ENCODE assay signal across 12 mouse cellular contexts in genomic region chr11:75558101-75558500, GRCm38 (mm10). TPM values are rescaled to one million over a fixed set of nuclear protein-coding genes. Genes with fewer than 3 reads are reported as not detected.
DNase-seq lines count a peak whose midpoint lies in the region; ATAC-seq and TF ChIP-seq lines count a peak whose summit lies in the region.
"Had no signal": no experiment of that assay in that cellular context is flagged by ENCODE, and none has a peak within 500 bp of the region (broad histone marks: within the 10 kb centered on the region; RNA-seq: fewer than 3 reads in every experiment).

No protein-coding gene starts in this region.

- peak; percentile 54 for TF ChIP-seq CTCF in forebrain, postnatal 0 days (IDR thresholded peaks at IDR 0.05; ENCODE audit: low read depth)
- peak; percentile 56 for TF ChIP-seq CTCF in lung, postnatal 0 days (IDR thresholded peaks at IDR 0.05)

- intact Hi-C loops in heart, postnatal 36 days (cut with DNase I), result no loop called here

- peaks cover 22% of the 10 kb centered on the region for H3K36me3 ChIP-seq in forebrain, postnatal 0 days (ENCODE audit: insufficient read depth)
- H3K36me3 ChIP-seq in forebrain, embryonic 11.5 days (ENCODE audit: control insufficient read depth, insufficient read depth, low read length), result no peaks in the 10 kb centered on the region
- no peaks in the 10 kb centered on the region for H3K36me3 ChIP-seq in lung, postnatal 0 days (ENCODE audit: insufficient read depth, low read length)

- H3K27me3 ChIP-seq in forebrain, postnatal 0 days (ENCODE audit: insufficient read depth, low read length), result no peaks in the 10 kb centered on the region
- H3K27me3 ChIP-seq in forebrain, embryonic 11.5 days (ENCODE audit: control insufficient read depth, insufficient read depth, low read length), result no peaks in the 10 kb centered on the region
- H3K27me3 ChIP-seq in lung, postnatal 0 days (replicated peaks; ENCODE audit: insufficient read depth, low read length), result no peaks in the 10 kb centered on the region

- H3K27ac ChIP-seq in forebrain, postnatal 0 days (ENCODE audit: low read depth, low read length), result no peak overlapping the region
- H3K27ac ChIP-seq in forebrain, embryonic 11.5 days (ENCODE audit: low read depth, low read length), result no peak overlapping the region
- H3K27ac ChIP-seq in lung, postnatal 0 days (ENCODE audit: low read length), result no peak overlapping the region

- H3K4me1 ChIP-seq in forebrain, postnatal 0 days (ENCODE audit: insufficient read depth), result no peaks in the 10 kb centered on the region
- H3K4me1 ChIP-seq in forebrain, embryonic 11.5 days (replicated peaks; ENCODE audit: control insufficient read depth, insufficient read depth, low read length), result no peaks in the 10 kb centered on the region
- no peaks in the 10 kb centered on the region for H3K4me1 ChIP-seq in lung, postnatal 0 days (ENCODE audit: insufficient read depth, low read depth, low read length)

- H3K9me3 ChIP-seq in forebrain, postnatal 0 days (ENCODE audit: low read length), result no peaks in the 10 kb centered on the region
- H3K9me3 ChIP-seq in forebrain, embryonic 11.5 days (ENCODE audit: control insufficient read depth, low read length), result no peaks in the 10 kb centered on the region
- no peaks in the 10 kb centered on the region for H3K9me3 ChIP-seq in lung, postnatal 0 days (ENCODE audit: low read length)
- H3K9me3 ChIP-seq: heart, embryonic 10.5 days had no signal

- TF ChIP-seq EP300 in lung, postnatal 0 days (IDR thresholded peaks at IDR 0.05), result no peak

- no peak overlapping the region for H3K9ac ChIP-seq in forebrain, postnatal 0 days
- no peak overlapping the region for H3K9ac ChIP-seq in forebrain, embryonic 11.5 days (ENCODE audit: low read length)
- no peak overlapping the region for H3K9ac ChIP-seq in lung, postnatal 0 days (replicated peaks; ENCODE audit: low read depth)

- DNase-seq in forebrain, postnatal 0 days, result no peak
- no peak for DNase-seq in forebrain, embryonic 11.5 days (ENCODE audit: low spot score)
- no peak for DNase-seq in lung, postnatal 0 days (ENCODE audit: low spot score)
- DNase-seq in lung, postnatal 25 days (ENCODE audit: low spot score), result no peak
- peak; percentile 87 for DNase-seq in R1 (ENCODE audit: low read depth, low spot score)
- DNase-seq in thymus, postnatal 0 days (ENCODE audit: low spot score), result peak; percentile 70
- no peak for DNase-seq in spleen, postnatal 36 days (ENCODE audit: low spot score in 2 of 2)
- no peak for DNase-seq in heart, postnatal 36 days
- DNase-seq: lung, adult 18-20 months; midbrain, embryonic 14.5 days had no signal

- H3K4me2 ChIP-seq in forebrain, postnatal 0 days (ENCODE audit: low read depth), result no peak overlapping the region
- H3K4me2 ChIP-seq in forebrain, embryonic 11.5 days (ENCODE audit: low read depth, low read length, severe bottlenecking), result no peak overlapping the region
- H3K4me2 ChIP-seq in lung, postnatal 0 days (replicated peaks; ENCODE audit: low read depth, low read length), result no peak overlapping the region

- ATAC-seq in forebrain, postnatal 0 days, result no peak
- ATAC-seq in forebrain, embryonic 11.5 days (replicated peaks; ENCODE audit: low FRiP score), result no peak
- ATAC-seq in lung, postnatal 0 days, result no peak
- ATAC-seq: forebrain, embryonic 16.5 days had no signal

- no peak overlapping the region for H3K4me3 ChIP-seq in forebrain, postnatal 0 days (ENCODE audit: low read depth, low read length)
- H3K4me3 ChIP-seq in forebrain, embryonic 11.5 days (ENCODE audit: low read depth, low read length), result no peak overlapping the region
- no peak overlapping the region for H3K4me3 ChIP-seq in lung, postnatal 0 days (ENCODE audit: low read depth, low read length)
- H3K4me3 ChIP-seq: heart, embryonic 10.5 days had no signal

- 84% methylated on average over 1 of the region's 1 CpGs for WGBS in forebrain, postnatal 0 days
- WGBS in forebrain, embryonic 11.5 days, result 96% methylated on average over 1 of the region's 1 CpGs
- WGBS in lung, postnatal 0 days, result 80% methylated on average over 1 of the region's 1 CpGs

RNA-seq across cellular contexts. Expression of gene Slc43a2, which starts 26.6 kb away (rescaled TPM):
- 16.5 and 24.0 TPM in 2 replicates for total RNA-seq in forebrain, postnatal 0 days (2014; rRNA removed)
- 10.4 and 14.1 TPM in 2 replicates for polyA plus RNA-seq in forebrain, postnatal 0 days (2015; fragmentation: Nextera tagmentation; extraction: Ambion mirVana)
- polyA plus RNA-seq in forebrain, embryonic 11.5 days (2014; fragmentation: Nextera tagmentation; extraction: Ambion mirVana), result 5.5 and 7.5 TPM in 2 replicates
- polyA plus RNA-seq in lung, postnatal 0 days (2015; fragmentation: Nextera tagmentation; extraction: Ambion mirVana), result 18.2 and 24.0 TPM in 2 replicates
- polyA plus RNA-seq in thymus, postnatal 0 days (2015; fragmentation: Nextera tagmentation; extraction: Ambion mirVana), result 33.2 and 33.6 TPM in 2 replicates
- 10 to 100 TPM; 17.7 to 22.2 TPM for total RNA-seq in heart, postnatal 36 days (2021)

RNA-seq across cellular contexts. Expression of gene Pitpna, which starts 29.8 kb away (rescaled TPM):
- 83.0 and 95.7 TPM in 2 replicates for total RNA-seq in forebrain, postnatal 0 days (2014; rRNA removed)
- polyA plus RNA-seq in forebrain, postnatal 0 days (2015; fragmentation: Nextera tagmentation; extraction: Ambion mirVana), result 85.8 and 101 TPM in 2 replicates
- polyA plus RNA-seq in forebrain, embryonic 11.5 days (2014; fragmentation: Nextera tagmentation; extraction: Ambion mirVana), result 79.5 and 88.5 TPM in 2 replicates
- polyA plus RNA-seq in lung, postnatal 0 days (2015; fragmentation: Nextera tagmentation; extraction: Ambion mirVana), result 71.1 and 74.4 TPM in 2 replicates
- polyA plus RNA-seq in thymus, postnatal 0 days (2015; fragmentation: Nextera tagmentation; extraction: Ambion mirVana), result 103 and 112 TPM in 2 replicates
- total RNA-seq in heart, postnatal 36 days (2021), result 100 to 1,000 TPM; 103 to 112 TPM

RNA-seq across cellular contexts. Expression of gene Scarf1, which starts 44.8 kb away (rescaled TPM):
- 4.0 and 4.5 TPM in 2 replicates for total RNA-seq in forebrain, postnatal 0 days (2014; rRNA removed)
- polyA plus RNA-seq in forebrain, postnatal 0 days (2015; fragmentation: Nextera tagmentation; extraction: Ambion mirVana), result 3.1 and 3.5 TPM in 2 replicates
- 4.2 TPM in 2 replicates for polyA plus RNA-seq in forebrain, embryonic 11.5 days (2014; fragmentation: Nextera tagmentation; extraction: Ambion mirVana)
- 18.5 and 21.2 TPM in 2 replicates for polyA plus RNA-seq in lung, postnatal 0 days (2015; fragmentation: Nextera tagmentation; extraction: Ambion mirVana)
- polyA plus RNA-seq in thymus, postnatal 0 days (2015; fragmentation: Nextera tagmentation; extraction: Ambion mirVana), result 2.4 and 2.7 TPM in 2 replicates
- 10 to 100 TPM in 1 of 2 experiments, 1 to 10 TPM in 1; 9.1 to 10.3 TPM for total RNA-seq in heart, postnatal 36 days (2021)

RNA-seq across cellular contexts. Expression of gene Rilp, which starts 48.2 kb away (rescaled TPM):
- total RNA-seq in forebrain, postnatal 0 days (2014; rRNA removed), result 0.67 and 1.6 TPM in 2 replicates
- polyA plus RNA-seq in forebrain, postnatal 0 days (2015; fragmentation: Nextera tagmentation; extraction: Ambion mirVana), result 2.9 and 4.9 TPM in 2 replicates
- polyA plus RNA-seq in forebrain, embryonic 11.5 days (2014; fragmentation: Nextera tagmentation; extraction: Ambion mirVana), result 0.28 and 0.69 TPM in 2 replicates
- 12.4 and 15.7 TPM in 2 replicates for polyA plus RNA-seq in lung, postnatal 0 days (2015; fragmentation: Nextera tagmentation; extraction: Ambion mirVana)
- 0.90 and 1.1 TPM in 2 replicates for polyA plus RNA-seq in thymus, postnatal 0 days (2015; fragmentation: Nextera tagmentation; extraction: Ambion mirVana)
- total RNA-seq in heart, postnatal 36 days (2021), result 10 to 100 TPM; 51.4 to 52.3 TPM

Comparison
In these comparisons a context has a peak if more than half of its experiments do, and no peak if none do; other contexts are left out.
1. DNase-seq: peak in R1 (single experiment) and thymus, postnatal 0 days (single experiment); none in forebrain, postnatal 0 days (single experiment), forebrain, embryonic 11.5 days (single experiment), lung, postnatal 0 days (single experiment), lung, postnatal 25 days (single experiment), spleen, postnatal 36 days (0 of 2) and heart, postnatal 36 days (0 of 2).